Mouse (Mus musculus) embryo, embryonic 10 days (tissue): Measurements from ENCODE around the gene Pter.
A peak's percentile ranks its signal among the peaks of the same experiment; 100 is the strongest.

Experiments
- DNase-seq: peaks from one replicate; pipeline ENCODE4 v3.0.0-alpha.2; 2015; ENCODE audit warnings: low spot score

The Pter gene

DNA sequence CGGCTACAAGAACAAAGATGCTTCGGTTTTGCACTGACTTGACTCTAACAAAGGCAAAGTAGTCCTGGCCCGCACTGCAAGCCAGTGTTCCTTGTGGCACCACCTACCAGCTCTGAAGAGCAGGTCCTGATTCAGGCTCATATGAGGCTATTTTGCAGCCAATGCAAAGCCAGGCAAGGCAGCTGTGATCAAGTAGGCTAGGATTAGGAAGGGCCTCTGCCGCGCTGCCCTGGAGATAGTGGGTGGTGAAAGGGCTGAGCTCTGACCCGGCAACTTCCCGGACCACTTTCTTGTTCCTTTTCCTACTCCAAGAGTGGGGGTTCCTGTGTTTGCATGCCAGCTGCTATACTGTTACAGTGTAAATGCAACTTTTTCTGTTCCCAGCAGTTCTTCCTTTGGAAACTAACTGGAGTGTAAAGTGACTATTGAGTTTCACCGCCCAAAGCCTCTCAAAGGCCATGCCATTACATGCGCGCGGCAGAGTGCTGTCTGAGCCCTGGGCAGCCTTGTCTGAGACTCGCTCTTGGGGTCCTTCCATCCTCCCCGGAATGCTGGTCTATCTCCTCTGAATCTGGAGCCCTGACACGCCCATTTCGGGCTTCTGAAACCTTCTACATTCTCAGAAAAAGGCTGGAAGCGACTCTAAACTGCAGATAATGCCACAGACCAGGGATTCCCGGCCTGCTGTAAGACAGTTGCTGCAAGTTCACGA lies 85.6 kb downstream of the Pter start:
- peak; percentile 42 for DNase-seq

- DNase-seq, result peak; percentile 8
Measured at GRCm38 (mm10) chr2:13010030-13010459, 86.2 kb downstream of the Pter start.

DNA sequence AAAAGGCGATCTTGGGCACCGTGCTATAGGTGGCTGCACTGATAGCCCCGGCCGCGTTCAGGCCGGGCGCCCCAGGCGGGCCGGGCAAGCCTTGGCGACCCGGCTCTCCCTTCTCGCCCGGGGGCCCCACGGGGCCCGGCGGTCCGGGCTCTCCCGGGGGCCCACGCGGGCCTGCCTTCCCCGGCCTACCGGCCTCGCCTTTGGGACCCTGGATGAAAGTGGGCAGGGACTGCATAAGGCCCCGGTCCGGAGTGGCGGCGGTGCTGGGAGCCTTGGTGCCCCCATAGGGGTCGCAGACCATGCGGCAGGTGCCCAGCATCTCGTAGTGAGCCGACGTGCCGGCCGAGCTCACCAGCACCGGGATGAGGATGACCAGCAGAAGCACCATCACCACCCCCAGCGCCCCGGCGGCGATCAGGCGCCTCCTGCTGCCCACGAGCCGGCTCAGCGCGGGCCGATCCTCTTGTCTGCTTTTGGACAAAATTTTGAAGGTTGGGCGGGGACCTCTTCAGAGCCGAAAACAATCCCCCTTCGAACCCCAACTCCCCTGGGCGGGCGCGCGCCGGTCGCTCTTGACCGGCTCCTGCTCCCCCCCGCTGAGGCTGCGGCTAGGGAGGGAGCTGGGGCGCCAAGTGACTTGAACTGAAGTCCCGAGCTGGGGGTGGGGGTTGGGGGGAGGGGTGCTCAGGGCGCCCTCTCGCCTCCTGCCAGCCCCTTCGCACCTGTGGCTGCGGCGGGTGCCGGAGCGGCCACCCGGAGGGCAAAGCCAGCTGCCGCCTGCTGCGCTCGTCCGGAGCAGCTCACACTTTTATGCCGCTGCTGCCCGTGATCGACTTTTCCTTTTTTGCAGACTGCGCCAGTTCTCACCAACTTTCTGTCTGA lies 86.9 kb downstream of the Pter start:
- peak; percentile 58 for DNase-seq

GRCm38 (mm10) chr2:13011472-13011871 lies 87.6 kb downstream of the Pter start, which contains the start of gene C1ql3:
Gene C1ql3 (minus strand): TSS chr2:13011806.
- DNase-seq, result peak; percentile 49

DNA sequence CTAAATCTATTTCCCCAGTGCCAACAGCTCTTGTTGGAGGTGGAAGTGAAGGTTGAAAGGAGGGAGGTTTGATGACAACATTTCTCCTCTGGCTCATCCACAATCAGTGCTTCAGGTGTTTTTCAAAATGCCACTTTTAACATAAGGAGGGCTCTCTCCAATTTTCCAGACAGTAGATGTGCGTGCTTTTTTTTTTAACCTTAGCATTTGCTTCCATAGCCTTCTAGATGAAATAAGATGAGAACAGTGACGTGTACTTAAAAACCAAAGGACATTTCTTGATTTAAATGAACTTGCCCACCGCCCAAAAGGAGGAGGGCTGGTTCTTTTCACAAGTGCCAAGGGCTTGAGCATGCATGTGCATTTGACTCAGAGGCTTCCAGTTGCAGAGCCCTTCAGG lies 88.1 kb downstream of the Pter start:
- DNase-seq, result no peak

DNA sequence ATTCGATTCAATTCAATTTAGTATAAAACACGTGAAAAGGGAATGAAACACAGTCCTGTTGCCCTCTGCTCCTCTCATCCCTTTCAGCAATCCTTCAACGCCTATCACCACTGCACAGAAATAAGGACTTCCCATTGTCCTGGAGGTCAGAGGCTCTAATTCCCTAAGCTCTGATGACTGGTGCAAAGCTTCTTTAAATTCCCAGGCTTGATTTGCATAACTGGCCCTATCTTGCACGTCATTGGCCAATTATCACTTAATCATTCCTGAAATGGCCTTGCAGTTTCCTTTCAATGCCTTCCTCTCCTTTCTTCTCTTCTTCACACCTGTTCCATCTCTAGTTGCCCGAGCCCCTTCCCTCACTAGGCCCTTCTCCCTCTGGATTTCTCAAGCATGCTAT lies 94.5 kb downstream of the Pter start:
- DNase-seq, result peak; percentile 9

DNA sequence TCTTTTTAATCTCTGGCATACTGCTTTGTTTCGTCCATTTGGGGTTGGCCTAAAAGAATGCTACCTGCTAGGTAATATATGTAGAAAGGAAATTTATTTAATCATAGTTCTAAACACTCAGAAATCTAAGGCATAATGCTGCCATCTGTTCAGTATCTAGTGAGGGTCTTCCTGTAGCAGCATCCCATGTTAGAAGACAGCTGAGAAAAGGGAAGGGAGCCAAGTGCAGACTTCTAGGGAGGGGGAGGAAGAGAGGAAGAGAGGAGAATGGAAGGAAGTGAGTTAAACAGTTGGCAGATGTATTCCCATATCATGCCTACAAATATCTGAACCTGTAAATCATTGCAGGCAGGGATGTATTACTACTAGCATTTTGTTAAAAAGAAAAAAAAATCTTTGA lies 95.0 kb downstream of the Pter start:
- no peak for DNase-seq

GRCm38 (mm10) chr2:13038772-13039171 lies 114.9 kb downstream of the Pter start:
- no peak for DNase-seq

GRCm38 (mm10) chr2:13039785-13040184 lies 115.9 kb downstream of the Pter start:
- no peak for DNase-seq

GRCm38 (mm10) chr2:13044555-13044954 lies 120.7 kb downstream of the Pter start:
- no peak for DNase-seq

GRCm38 (mm10) chr2:13048649-13049048 lies 124.8 kb downstream of the Pter start:
- DNase-seq, result no peak
